Mouse (Mus musculus) kidney, embryonic 15.5 days (tissue): ENCODE measurements at regions not wholly inside any gene's neighbourhood (a gene's known extent, or its start where the extent isn't known, plus 50 kb on each side); places are given as distances from the start of the nearest gene placed in this dataset.
"Not testable (repeated sequence)": the region's sequence is repeated elsewhere in the genome, so short reads cannot be mapped to it uniquely, and the experiment has no call there.

Source experiments
- ATAC-seq: fragments of 200-750 bp; cut with Nextera tagmentation; replicated peaks from 2 replicates; pipeline ENCODE4 v1.8.0; 2017; ENCODE audit warnings: moderate TSS enrichment; ENCODE audit not compliant: low FRiP score
- H3K27ac ChIP-seq: fragments of 300-500 bp; sonication (generic); 2 replicates; pipeline ENCODE4 v1.5.1; 2015; ENCODE audit warnings: mild to moderate bottlenecking, inconsistent platforms
- H3K27me3 ChIP-seq: fragments of 300-500 bp; sonication (generic); 2 replicates; pipeline ENCODE4 v1.6.1; 2015; ENCODE audit warnings: inconsistent platforms
- H3K36me3 ChIP-seq: fragments of 300-500 bp; sonication (generic); 2 replicates; pipeline ENCODE4 v1.6.1; 2015; ENCODE audit warnings: inconsistent platforms
- H3K4me1 ChIP-seq: fragments of 300-500 bp; sonication (generic); 2 replicates; pipeline ENCODE4 v1.6.1; 2015; ENCODE audit warnings: inconsistent platforms
- H3K4me2 ChIP-seq: fragments of 300-500 bp; sonication (generic); 2 replicates; pipeline ENCODE4 v1.6.1; 2015; ENCODE audit warnings: moderate library complexity, mild to moderate bottlenecking, inconsistent platforms
- H3K4me3 ChIP-seq: fragments of 300-500 bp; sonication (generic); replicated peaks from 2 replicates; pipeline ENCODE4 v1.5.1; 2015; ENCODE audit warnings: mild to moderate bottlenecking, inconsistent platforms
- H3K9ac ChIP-seq: fragments of 300-500 bp; sonication (generic); 2 replicates; pipeline ENCODE4 v1.6.1; 2015; ENCODE audit warnings: mild to moderate bottlenecking, inconsistent platforms
- H3K9me3 ChIP-seq: fragments of 300-500 bp; sonication (generic); replicated peaks from 2 replicates; pipeline ENCODE4 v1.6.1; 2016; ENCODE audit warnings: inconsistent platforms
- WGBS: fragments of 180-500 bp; shearing (Covaris S2); methylation state at CpG from one replicate; pipeline ENCODE4 v1.1.7; 2015; ENCODE audit warnings: mixed read lengths; 5-methylcytosine and 5-hydroxymethylcytosine counted together

DNA sequence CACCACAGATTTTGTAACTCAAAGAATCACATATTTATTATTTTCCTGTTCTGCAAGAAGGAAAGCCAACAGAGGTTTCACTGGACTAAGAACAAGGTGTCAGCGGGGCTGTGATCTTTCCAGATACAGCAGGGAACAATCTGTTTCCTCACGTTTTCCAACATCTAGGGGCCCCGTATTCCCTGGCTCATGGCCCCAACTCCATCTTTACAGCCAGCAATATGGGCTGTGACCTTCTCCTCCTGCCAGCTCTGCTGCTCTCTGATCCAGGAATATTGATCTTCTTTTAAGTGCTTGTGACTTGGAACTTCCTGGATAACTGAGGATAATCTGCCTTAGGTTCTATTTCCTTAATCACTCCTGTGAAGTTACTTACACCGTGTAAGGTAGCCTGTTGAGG lies 352.7 kb upstream of the Cdh5 start:
- Histone ChIP-seq H3K27ac (no peak overlapping the region), H3K36me3 (no peaks in the 10 kb centered on the region), H3K4me3 (no peak overlapping the region), H3K9ac (no peak overlapping the region), H3K9me3 (no peaks in the 10 kb centered on the region), H3K4me1 (peaks cover 10% of the 10 kb centered on the region), H3K27me3 (no peaks in the 10 kb centered on the region), H3K4me2 (no peak overlapping the region)
- WGBS, result 56% methylated on average over 4 of the region's 4 CpGs
- no peak for ATAC-seq

DNA sequence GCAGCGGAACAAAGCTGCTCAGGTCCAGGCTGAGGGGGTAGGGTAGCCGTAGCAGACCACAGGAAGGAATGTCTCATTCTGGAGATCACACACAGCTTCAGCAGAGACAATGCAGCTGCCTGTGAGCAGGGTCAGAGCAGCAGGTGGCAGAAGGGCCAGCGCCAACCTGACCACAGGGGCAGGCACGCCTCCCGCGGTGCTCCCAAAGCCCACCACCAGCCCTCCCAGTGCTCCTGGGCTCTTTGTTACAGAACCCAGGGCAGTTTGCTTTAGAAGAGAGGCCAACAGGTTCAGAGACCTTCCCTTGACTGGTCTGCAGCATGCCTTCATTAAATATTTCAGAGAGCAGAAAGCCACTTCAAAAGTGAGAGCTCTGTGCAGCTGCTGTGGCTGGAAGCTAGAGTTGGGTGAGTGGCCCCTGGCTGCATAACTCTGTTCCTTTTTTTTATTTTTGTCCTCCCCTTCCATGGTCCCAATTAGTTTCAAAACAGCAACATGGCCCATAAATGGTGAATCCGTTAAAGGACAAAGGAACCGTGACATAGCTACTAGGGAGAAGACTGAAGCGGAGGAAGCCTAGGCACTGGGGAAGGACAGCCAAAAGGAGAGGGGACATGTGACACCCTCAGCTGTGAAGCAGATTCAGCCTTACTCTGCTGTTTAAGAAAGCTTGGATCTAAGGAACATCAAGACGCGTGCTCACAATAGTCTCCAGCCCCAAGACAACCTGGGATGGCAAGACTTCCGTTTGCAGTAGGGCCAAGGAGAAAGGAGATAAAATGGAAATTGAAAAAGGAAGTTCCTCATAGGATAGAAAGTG lies 350.9 kb upstream of the Cdh5 start:
- no peak overlapping the region for H3K4me2 ChIP-seq
- 0 out of 2 replicates have a peak overlapping the region, but pooled peaks have one; percentile 22 for H3K27ac ChIP-seq
- H3K4me3 ChIP-seq, result no peak overlapping the region
- no peaks in the 10 kb centered on the region for H3K9me3 ChIP-seq
- no peaks in the 10 kb centered on the region for H3K36me3 ChIP-seq
- ATAC-seq, result peak; percentile 36; the same call in 1 of the 2 replicates
- H3K27me3 ChIP-seq, result no peaks in the 10 kb centered on the region
- no peak overlapping the region for H3K9ac ChIP-seq
- peaks cover 10% of the 10 kb centered on the region for H3K4me1 ChIP-seq
- WGBS, result 44% methylated on average over 12 of the region's 12 CpGs

DNA sequence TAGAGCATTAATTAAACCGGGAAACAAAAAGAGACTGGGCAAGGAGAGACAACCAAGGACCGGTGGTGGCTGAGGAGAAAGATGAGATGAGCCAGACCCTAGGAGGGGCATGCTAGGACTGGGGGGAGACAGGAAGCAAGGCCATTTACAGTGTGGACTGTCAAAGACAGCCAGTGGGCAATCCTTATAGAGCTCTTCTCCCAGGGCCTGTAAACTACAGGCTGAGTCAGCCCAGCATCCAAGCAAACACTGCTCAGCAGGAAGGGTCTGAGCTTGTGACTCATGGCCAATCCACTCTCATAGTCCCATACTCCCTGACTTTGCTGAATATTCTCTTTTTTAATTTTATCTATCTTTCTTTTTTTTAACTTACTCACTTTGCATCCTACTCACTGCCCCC lies 350.3 kb upstream of the Cdh5 start:
- peaks cover 9% of the 10 kb centered on the region for H3K4me1 ChIP-seq
- H3K9me3 ChIP-seq, result no peaks in the 10 kb centered on the region
- H3K36me3 ChIP-seq, result no peaks in the 10 kb centered on the region
- H3K4me2 ChIP-seq, result no peak overlapping the region
- WGBS, result 71% methylated on average over 2 of the region's 2 CpGs
- H3K9ac ChIP-seq, result no peak overlapping the region
- H3K27me3 ChIP-seq, result no peaks in the 10 kb centered on the region
- no peak for ATAC-seq
- H3K27ac ChIP-seq, result no peak overlapping the region
- no peak overlapping the region for H3K4me3 ChIP-seq

DNA sequence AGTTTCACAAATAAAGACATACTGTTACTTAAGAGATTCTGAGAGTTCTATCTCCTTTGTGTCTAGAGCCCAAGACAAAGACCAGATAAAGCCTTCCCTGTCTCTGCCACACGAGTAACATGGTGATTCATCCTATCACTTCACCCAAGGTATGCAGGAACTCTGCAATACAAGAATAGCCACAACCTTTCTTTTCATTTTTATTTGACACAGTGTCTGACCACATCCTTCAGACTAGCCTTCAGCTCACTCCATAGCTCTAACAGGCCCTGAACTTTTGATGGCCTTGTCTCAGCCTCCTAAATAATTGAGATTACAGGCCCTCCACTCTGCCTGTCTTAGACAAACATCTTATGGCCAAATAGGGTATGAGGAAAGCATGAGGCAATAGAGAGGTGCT lies 337.6 kb upstream of the Cdh5 start:
- H3K27ac ChIP-seq, result no peak overlapping the region
- 80% methylated on average over 1 of the region's 1 CpGs for WGBS
- H3K4me2 ChIP-seq, result no peak overlapping the region
- no peaks in the 10 kb centered on the region for H3K4me1 ChIP-seq
- 0 out of 2 replicates have a peak, but pooled peaks cover under 1% of the 10 kb centered on the region for H3K9me3 ChIP-seq
- H3K4me3 ChIP-seq, result no peak overlapping the region
- ATAC-seq, result no peak
- no peak overlapping the region for H3K9ac ChIP-seq
- no peaks in the 10 kb centered on the region for H3K36me3 ChIP-seq
- H3K27me3 ChIP-seq, result no peaks in the 10 kb centered on the region

DNA sequence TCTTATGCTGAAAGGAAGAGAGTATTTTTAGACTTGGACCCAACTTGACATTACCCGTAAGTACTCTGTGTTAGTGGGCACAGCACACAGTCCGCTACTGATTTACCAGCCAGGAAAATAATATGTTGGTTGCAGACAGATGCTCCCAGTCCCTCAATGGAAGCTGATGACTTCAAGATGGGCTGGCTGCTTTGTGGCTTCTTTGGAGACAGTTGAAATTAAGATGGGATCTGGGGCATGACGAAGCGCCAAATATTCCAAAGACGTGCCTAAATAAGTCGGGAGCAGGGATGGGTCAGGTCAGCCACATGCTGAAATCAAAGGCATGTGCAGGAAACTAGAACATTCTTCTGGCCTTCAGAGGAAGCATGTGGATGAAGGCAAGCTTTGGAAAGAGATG lies 321.8 kb upstream of the Cdh5 start:
- H3K4me1 ChIP-seq, result no peaks in the 10 kb centered on the region
- H3K9ac ChIP-seq, result no peak overlapping the region
- no peak for ATAC-seq
- no peaks in the 10 kb centered on the region for H3K27me3 ChIP-seq
- H3K36me3 ChIP-seq, result no peaks in the 10 kb centered on the region
- H3K27ac ChIP-seq, result no peak overlapping the region
- no peak overlapping the region for H3K4me3 ChIP-seq
- 90% methylated on average over 6 of the region's 6 CpGs for WGBS
- H3K9me3 ChIP-seq, result no peaks in the 10 kb centered on the region
- H3K4me2 ChIP-seq, result no peak overlapping the region

DNA sequence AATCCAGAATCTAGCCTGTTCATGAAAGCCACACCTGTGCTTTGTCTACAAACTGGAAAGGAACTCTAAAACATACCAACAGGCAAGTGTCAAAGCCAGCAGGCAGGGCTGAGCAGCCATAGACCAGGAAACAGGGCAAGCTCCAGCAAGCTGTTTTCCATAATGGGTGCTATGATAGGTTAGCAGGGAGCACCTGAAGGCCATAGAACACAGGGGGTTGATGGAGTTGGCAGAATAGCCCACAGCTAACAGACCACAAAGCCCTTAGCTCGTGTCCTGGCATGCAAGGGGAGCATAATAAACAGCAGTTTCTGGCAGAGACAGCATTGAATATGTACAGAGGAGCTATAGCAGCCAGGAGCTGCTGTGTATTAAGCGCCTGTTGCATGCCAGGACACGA lies 313.1 kb upstream of the Cdh5 start:
- ATAC-seq, result no peak
- no peak overlapping the region for H3K9ac ChIP-seq
- H3K4me1 ChIP-seq, result no peaks in the 10 kb centered on the region
- no peak overlapping the region for H3K27ac ChIP-seq
- H3K27me3 ChIP-seq, result no peaks in the 10 kb centered on the region
- no peaks in the 10 kb centered on the region for H3K36me3 ChIP-seq
- no peak overlapping the region for H3K4me3 ChIP-seq
- 72% methylated on average over 3 of the region's 3 CpGs for WGBS
- H3K9me3 ChIP-seq, result no peaks in the 10 kb centered on the region
- no peak overlapping the region for H3K4me2 ChIP-seq

DNA sequence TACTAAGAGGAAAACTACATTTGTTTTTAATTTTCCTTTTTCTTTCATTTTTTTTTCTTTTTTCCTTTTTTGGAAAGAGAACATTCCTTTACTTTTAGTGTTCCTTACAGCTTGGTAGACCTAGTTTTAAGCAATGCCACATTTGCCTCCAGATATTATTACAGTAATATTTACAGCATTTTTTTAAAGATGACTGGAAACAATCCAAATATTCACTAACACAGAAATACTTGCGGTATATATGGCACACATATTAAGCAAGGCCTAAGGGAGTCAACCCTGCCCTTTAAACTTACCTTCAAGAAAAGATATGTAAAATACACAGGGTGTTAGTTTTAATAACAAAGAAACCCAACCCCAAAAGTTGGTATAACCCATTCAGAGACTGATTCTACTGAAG lies 308.1 kb upstream of the Cdh5 start:
- Histone ChIP-seq H3K4me1 (no peaks in the 10 kb centered on the region), H3K27ac (no peak overlapping the region), H3K9ac (no peak overlapping the region), H3K4me3 (no peak overlapping the region), H3K9me3 (no peaks in the 10 kb centered on the region), H3K4me2 (no peak overlapping the region), H3K36me3 (no peaks in the 10 kb centered on the region), H3K27me3 (no peaks in the 10 kb centered on the region)
- 78% methylated on average over 1 of the region's 1 CpGs for WGBS
- no peak for ATAC-seq

DNA sequence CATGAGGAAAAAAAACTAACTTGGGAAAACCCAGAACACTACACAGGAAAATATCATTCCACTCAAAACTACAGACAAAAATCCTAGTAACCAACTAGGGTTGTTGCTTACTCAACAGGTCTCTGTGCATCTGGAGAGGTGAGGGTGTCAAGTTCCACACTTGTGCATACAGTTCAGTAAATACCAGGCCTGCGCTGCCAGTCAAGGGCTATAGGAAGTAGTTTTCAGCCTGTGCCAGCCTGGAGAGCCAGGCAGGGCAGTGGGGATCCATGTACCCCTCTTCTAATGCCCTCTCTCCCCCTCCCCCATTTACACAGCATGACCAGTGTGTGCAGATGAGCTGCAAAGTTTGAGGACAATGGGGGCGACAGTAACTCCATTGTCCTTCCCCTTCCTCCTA lies 302.8 kb upstream of the Cdh5 start:
- not testable (repeated sequence) for H3K27me3 ChIP-seq, H3K4me3 ChIP-seq, ATAC-seq, H3K27ac ChIP-seq, H3K36me3 ChIP-seq, H3K4me1 ChIP-seq, H3K9me3 ChIP-seq, H3K9ac ChIP-seq, H3K4me2 ChIP-seq
- WGBS, result 87% methylated on average over 2 of the region's 2 CpGs

DNA sequence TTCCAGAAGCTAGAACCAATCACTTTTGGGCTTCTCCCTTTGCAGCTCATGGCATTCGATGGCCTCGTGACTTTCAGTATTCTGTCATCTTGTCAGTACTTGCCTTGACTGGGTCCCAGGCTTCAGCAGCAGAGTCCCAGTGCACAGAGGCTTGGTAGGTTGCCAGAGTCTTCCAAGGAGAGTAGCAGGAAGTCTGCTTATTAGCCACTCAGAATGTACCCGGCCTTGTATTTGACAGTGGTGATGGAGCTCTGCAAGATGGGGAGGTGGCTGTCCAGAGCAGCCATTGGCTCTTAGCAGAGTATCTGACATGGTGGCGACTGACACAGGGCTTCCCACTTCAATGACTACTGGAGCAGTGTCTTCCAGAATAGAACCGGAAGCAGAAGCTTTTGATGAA lies 293.3 kb upstream of the Cdh5 start:
- H3K27ac ChIP-seq, result peak overlapping the region; percentile 89
- 41% methylated on average over 5 of the region's 5 CpGs for WGBS
- no peaks in the 10 kb centered on the region for H3K27me3 ChIP-seq
- H3K4me3 ChIP-seq, result no peak overlapping the region
- H3K4me1 ChIP-seq, result peaks cover 22% of the 10 kb centered on the region
- no peak overlapping the region for H3K9ac ChIP-seq
- H3K9me3 ChIP-seq, result no peaks in the 10 kb centered on the region
- ATAC-seq, result peak; percentile 47
- H3K36me3 ChIP-seq, result no peaks in the 10 kb centered on the region
- H3K4me2 ChIP-seq, result no peak overlapping the region

DNA sequence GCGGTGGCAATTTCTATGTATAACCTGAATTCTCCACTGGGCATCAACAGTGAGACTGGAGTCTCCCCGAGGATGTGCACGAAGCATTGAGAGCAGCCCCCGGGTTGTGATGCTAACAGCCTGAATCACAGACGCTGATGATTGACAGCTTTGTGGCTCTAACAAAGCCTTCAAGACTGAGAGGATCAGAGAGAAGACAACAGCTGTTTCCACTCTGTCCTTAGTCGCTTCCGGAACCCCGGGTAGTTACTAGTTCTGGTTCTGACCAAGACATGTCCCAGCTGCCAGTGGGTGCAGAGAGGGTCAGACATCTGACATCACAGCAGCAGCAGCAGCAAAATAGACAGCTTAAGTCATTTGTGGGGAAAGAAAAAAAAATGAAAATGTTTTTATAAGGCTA lies 292.8 kb upstream of the Cdh5 start:
- H3K27ac ChIP-seq, result peak overlapping the region; percentile 89
- no peaks in the 10 kb centered on the region for H3K9me3 ChIP-seq
- no peak overlapping the region for H3K9ac ChIP-seq
- H3K4me2 ChIP-seq, result no peak overlapping the region
- 25% methylated on average over 8 of the region's 8 CpGs for whole genome bisulfite sequencing
- H3K4me3 ChIP-seq, result no peak overlapping the region
- H3K27me3 ChIP-seq, result no peaks in the 10 kb centered on the region
- peak; percentile 91 for ATAC-seq
- H3K4me1 ChIP-seq, result peaks cover 26% of the 10 kb centered on the region
- H3K36me3 ChIP-seq, result no peaks in the 10 kb centered on the region

DNA sequence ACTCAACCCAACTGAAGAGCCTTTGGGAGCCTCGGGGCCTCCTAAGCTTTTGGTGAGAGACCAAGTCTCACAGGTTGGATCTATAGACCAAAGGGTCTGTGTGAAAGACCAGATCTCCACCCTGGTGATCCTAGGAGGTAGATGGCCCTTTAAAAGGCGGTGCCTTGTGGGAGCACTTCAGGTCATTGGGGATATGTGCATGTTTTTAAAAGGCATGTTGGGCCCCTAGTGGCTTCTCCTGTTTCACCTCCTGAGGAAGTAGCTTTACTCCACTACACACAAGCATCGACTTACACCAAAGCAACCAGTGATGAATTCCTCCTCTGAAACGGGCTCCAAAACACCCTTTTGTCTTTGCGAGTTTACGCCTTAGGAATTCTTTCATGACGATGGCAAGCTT lies 292.3 kb upstream of the Cdh5 start:
- Histone ChIP-seq H3K4me2 (0 out of 2 replicates have a peak overlapping the region, but pooled peaks have one; percentile 9), H3K4me1 (peaks cover 31% of the 10 kb centered on the region), H3K9ac (no peak overlapping the region), H3K27ac (peak overlapping the region; percentile 89), H3K9me3 (no peaks in the 10 kb centered on the region), H3K4me3 (no peak overlapping the region), H3K36me3 (no peaks in the 10 kb centered on the region), H3K27me3 (no peaks in the 10 kb centered on the region)
- 25% methylated on average over 7 of the region's 7 CpGs for WGBS
- ATAC-seq, result peak; percentile 75

DNA sequence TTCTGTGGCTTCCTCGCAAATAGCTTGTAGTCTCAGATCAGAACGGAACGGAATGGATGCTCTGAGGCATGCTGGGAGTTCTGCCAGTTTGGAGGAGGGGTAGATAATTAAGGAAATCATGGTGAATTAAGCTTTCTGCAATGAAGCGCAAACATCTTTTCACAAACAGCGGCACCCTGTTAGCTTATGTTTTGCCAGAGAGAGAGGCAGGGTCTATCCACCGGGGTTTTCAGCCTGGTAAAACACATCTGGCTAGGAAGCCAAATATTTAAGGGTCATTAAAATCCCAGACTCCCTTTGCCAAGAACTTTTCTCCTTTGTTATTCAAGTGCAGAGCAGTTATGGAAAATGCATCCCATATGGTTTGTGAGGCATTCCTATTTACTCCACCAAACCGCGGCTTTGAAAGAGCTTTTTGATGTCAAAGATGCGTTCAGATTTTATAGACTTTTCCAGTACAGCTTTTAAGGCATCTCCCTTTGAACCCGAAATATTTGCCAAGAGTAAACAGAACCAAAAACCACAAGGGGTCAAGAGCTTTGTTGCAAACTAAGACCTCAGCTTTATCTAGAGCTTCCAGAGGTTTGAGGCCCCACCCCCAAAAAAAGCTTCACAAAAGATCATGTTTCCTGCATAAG lies 287.4 kb upstream of the Cdh5 start:
- Histone ChIP-seq H3K36me3 (no peaks in the 10 kb centered on the region), H3K27me3 (no peaks in the 10 kb centered on the region), H3K9ac (no peak overlapping the region), H3K9me3 (no peaks in the 10 kb centered on the region), H3K4me1 (peaks cover 44% of the 10 kb centered on the region), H3K4me2 (no peak overlapping the region), H3K27ac (peak overlapping the region; percentile 86), H3K4me3 (no peak overlapping the region)
- ATAC-seq, result peak; percentile 28
- 39% methylated on average over 10 of the region's 10 CpGs for WGBS
